Mouse (Mus musculus): ENCODE data around the gene Sf3b1. TPM values are rescaled to one million over a fixed set of nuclear protein-coding genes. Genes with fewer than 3 reads are reported as not detected.
"Not testable (repeated sequence)": the region's sequence is repeated elsewhere in the genome, so short reads cannot be mapped to it uniquely, and the experiment has no call there.

Sf3b1 gene
- polyA plus RNA-seq, 2 experiments, result 211 to 313 TPM

GRCm38 (mm10) chr1:55012513-55012912, 14.8 kb downstream of the Sf3b1 start:
- H3K27ac ChIP-seq (replicated peaks; ENCODE audit: low read depth, low read length), result no peak overlapping the region
- DNase-seq (ENCODE audit: low spot score) (no peak), ATAC-seq (ENCODE audit: low FRiP score, low read depth) (no peak)
- H3K27me3 ChIP-seq (ENCODE audit: control insufficient read depth, insufficient read depth, low read length), result no peaks in the 10 kb centered on the region
- peaks cover 83% of the 10 kb centered on the region for H3K36me3 ChIP-seq (ENCODE audit: control insufficient read depth, insufficient read depth, low read length)
- H3K4me3 ChIP-seq (replicated peaks; ENCODE audit: low read length), result no peak overlapping the region
- no peaks in the 10 kb centered on the region for H3K4me1 ChIP-seq (ENCODE audit: control insufficient read depth, insufficient read depth, low read length)
- TF ChIP-seq POLR2A (IDR thresholded peaks at IDR 0.05; ENCODE audit: borderline replicate concordance, extremely low read depth, insufficient read depth, insufficient read length), result no peak
- WGBS, result 70% methylated on average over 3 of the region's 3 CpGs
- no peak overlapping the region for H3K9ac ChIP-seq (ENCODE audit: low read depth, low read length, severe bottlenecking)
- no peaks in the 10 kb centered on the region for H3K9me3 ChIP-seq (ENCODE audit: control insufficient read depth, low read length)
- no peak overlapping the region for H3K4me2 ChIP-seq (replicated peaks; ENCODE audit: low read depth, low read length, severe bottlenecking)

- WGBS, result 95% methylated on average over 2 of the region's 2 CpGs
- not testable (repeated sequence) for H3K4me3 ChIP-seq (replicated peaks; ENCODE audit: low read length); H3K9me3 ChIP-seq (ENCODE audit: control insufficient read depth, low read length); H3K27ac ChIP-seq (replicated peaks; ENCODE audit: low read depth, low read length); H3K27me3 ChIP-seq (ENCODE audit: control insufficient read depth, insufficient read depth, low read length); DNase-seq (ENCODE audit: low spot score); H3K9ac ChIP-seq (ENCODE audit: low read depth, low read length, severe bottlenecking); ATAC-seq (ENCODE audit: low FRiP score, low read depth); H3K4me2 ChIP-seq (replicated peaks; ENCODE audit: low read depth, low read length, severe bottlenecking); H3K4me1 ChIP-seq (ENCODE audit: control insufficient read depth, insufficient read depth, low read length)
- peaks cover 79% of the 10 kb centered on the region for H3K36me3 ChIP-seq (ENCODE audit: control insufficient read depth, insufficient read depth, low read length)
Observed at GRCm38 (mm10) chr1:55008313-55008712, 19.0 kb downstream of the Sf3b1 start.

- Histone ChIP-seq H3K9me3 (ENCODE audit: control insufficient read depth, low read length) (no peaks in the 10 kb centered on the region), H3K4me3 (replicated peaks; ENCODE audit: low read length) (no peak overlapping the region), H3K36me3 (ENCODE audit: control insufficient read depth, insufficient read depth, low read length) (peaks cover 86% of the 10 kb centered on the region), H3K27ac (replicated peaks; ENCODE audit: low read depth, low read length) (no peak overlapping the region), H3K27me3 (ENCODE audit: control insufficient read depth, insufficient read depth, low read length) (no peaks in the 10 kb centered on the region), H3K4me1 (ENCODE audit: control insufficient read depth, insufficient read depth, low read length) (no peaks in the 10 kb centered on the region), H3K9ac (ENCODE audit: low read depth, low read length, severe bottlenecking) (no peak overlapping the region), H3K4me2 (replicated peaks; ENCODE audit: low read depth, low read length, severe bottlenecking) (no peak overlapping the region)
- ATAC-seq (ENCODE audit: low FRiP score, low read depth) (no peak), DNase-seq (ENCODE audit: low spot score) (no peak)
- 86% methylated on average over 5 of the region's 5 CpGs for WGBS
- TF ChIP-seq POLR2A (IDR thresholded peaks at IDR 0.05; ENCODE audit: borderline replicate concordance, extremely low read depth, insufficient read depth, insufficient read length), result no peak
Observed at GRCm38 (mm10) chr1:54993581-54993980, 33.7 kb downstream of the Sf3b1 start.

GRCm38 (mm10) chr1:54986248-54986647, 41.0 kb downstream of the Sf3b1 start:
- Histone ChIP-seq H3K36me3 (ENCODE audit: control insufficient read depth, insufficient read depth, low read length) (peaks cover 60% of the 10 kb centered on the region), H3K27ac (replicated peaks; ENCODE audit: low read depth, low read length) (no peak overlapping the region), H3K27me3 (ENCODE audit: control insufficient read depth, insufficient read depth, low read length) (no peaks in the 10 kb centered on the region), H3K9me3 (ENCODE audit: control insufficient read depth, low read length) (no peaks in the 10 kb centered on the region), H3K4me3 (replicated peaks; ENCODE audit: low read length) (no peak overlapping the region), H3K9ac (ENCODE audit: low read depth, low read length, severe bottlenecking) (no peak overlapping the region), H3K4me1 (ENCODE audit: control insufficient read depth, insufficient read depth, low read length) (no peaks in the 10 kb centered on the region), H3K4me2 (replicated peaks; ENCODE audit: low read depth, low read length, severe bottlenecking) (no peak overlapping the region)
- DNase-seq (ENCODE audit: low spot score), result no peak
- 91% methylated on average over 5 of the region's 5 CpGs for WGBS
- no peak for TF ChIP-seq POLR2A (IDR thresholded peaks at IDR 0.05; ENCODE audit: borderline replicate concordance, extremely low read depth, insufficient read depth, insufficient read length)
- no peak for ATAC-seq (ENCODE audit: low FRiP score, low read depth)

- H3K27ac ChIP-seq (replicated peaks; ENCODE audit: low read depth, low read length), result no peak overlapping the region
- H3K36me3 ChIP-seq (ENCODE audit: control insufficient read depth, insufficient read depth, low read length), result peaks cover 55% of the 10 kb centered on the region
- H3K9me3 ChIP-seq (ENCODE audit: control insufficient read depth, low read length), result no peaks in the 10 kb centered on the region
- no peaks in the 10 kb centered on the region for H3K27me3 ChIP-seq (ENCODE audit: control insufficient read depth, insufficient read depth, low read length)
- 94% methylated on average over 3 of the region's 3 CpGs for WGBS
- no peak overlapping the region for H3K4me2 ChIP-seq (replicated peaks; ENCODE audit: low read depth, low read length, severe bottlenecking)
- H3K4me1 ChIP-seq (ENCODE audit: control insufficient read depth, insufficient read depth, low read length), result no peaks in the 10 kb centered on the region
- ATAC-seq (ENCODE audit: low FRiP score, low read depth), result no peak
- H3K4me3 ChIP-seq (replicated peaks; ENCODE audit: low read length), result no peak overlapping the region
- no peak for TF ChIP-seq POLR2A (IDR thresholded peaks at IDR 0.05; ENCODE audit: borderline replicate concordance, extremely low read depth, insufficient read depth, insufficient read length)
- no peak overlapping the region for H3K9ac ChIP-seq (ENCODE audit: low read depth, low read length, severe bottlenecking)
- no peak for DNase-seq (ENCODE audit: low spot score)
Observed at GRCm38 (mm10) chr1:54985831-54986230, 41.5 kb downstream of the Sf3b1 start.

GRCm38 (mm10) chr1:54984154-54984553, 43.1 kb downstream of the Sf3b1 start:
- 87% methylated on average over 7 of the region's 7 CpGs for WGBS
- DNase-seq (ENCODE audit: low spot score), result no peak
- Histone ChIP-seq H3K4me3 (replicated peaks; ENCODE audit: low read length) (no peak overlapping the region), H3K9me3 (ENCODE audit: control insufficient read depth, low read length) (no peaks in the 10 kb centered on the region), H3K4me1 (ENCODE audit: control insufficient read depth, insufficient read depth, low read length) (no peaks in the 10 kb centered on the region), H3K9ac (ENCODE audit: low read depth, low read length, severe bottlenecking) (no peak overlapping the region), H3K27ac (replicated peaks; ENCODE audit: low read depth, low read length) (no peak overlapping the region), H3K4me2 (replicated peaks; ENCODE audit: low read depth, low read length, severe bottlenecking) (no peak overlapping the region), H3K27me3 (ENCODE audit: control insufficient read depth, insufficient read depth, low read length) (no peaks in the 10 kb centered on the region), H3K36me3 (ENCODE audit: control insufficient read depth, insufficient read depth, low read length) (peaks cover 40% of the 10 kb centered on the region)
- TF ChIP-seq POLR2A (IDR thresholded peaks at IDR 0.05; ENCODE audit: borderline replicate concordance, extremely low read depth, insufficient read depth, insufficient read length), result no peak
- ATAC-seq (ENCODE audit: low FRiP score, low read depth), result no peak

All from limb, embryonic 14.5 days (tissue).